Mouse (Mus musculus) neural tube, embryonic 10.5 days (tissue): Measurements from ENCODE around the gene Itpr1.

ENCODE experiments used
- DNase-seq: peaks from one replicate; pipeline ENCODE4 v3.0.0-alpha.2; 2017; ENCODE audit warnings: low spot score; ENCODE audit errors: extremely low spot score

The Itpr1 gene

DNA sequence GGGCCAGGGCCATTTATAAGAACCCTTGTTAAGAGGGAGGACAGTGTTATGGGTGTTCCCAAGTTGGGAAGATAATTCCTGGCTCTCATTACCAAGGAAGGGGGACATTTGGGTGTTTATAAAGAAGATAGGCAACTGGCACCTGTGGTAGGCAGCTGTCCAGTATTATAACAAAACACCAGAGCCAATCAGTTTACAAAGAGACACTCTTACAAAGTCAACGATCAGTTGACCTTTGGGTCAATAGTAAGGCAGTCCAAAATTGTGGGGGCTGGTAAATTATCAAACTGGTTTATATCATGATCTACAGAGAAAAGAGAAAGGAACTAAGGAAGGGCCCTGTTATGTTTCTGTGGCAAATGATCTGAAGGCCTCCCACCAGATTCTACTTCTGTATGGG is 104.1 kb downstream of the Itpr1 start:
- no peak for DNase-seq

DNA sequence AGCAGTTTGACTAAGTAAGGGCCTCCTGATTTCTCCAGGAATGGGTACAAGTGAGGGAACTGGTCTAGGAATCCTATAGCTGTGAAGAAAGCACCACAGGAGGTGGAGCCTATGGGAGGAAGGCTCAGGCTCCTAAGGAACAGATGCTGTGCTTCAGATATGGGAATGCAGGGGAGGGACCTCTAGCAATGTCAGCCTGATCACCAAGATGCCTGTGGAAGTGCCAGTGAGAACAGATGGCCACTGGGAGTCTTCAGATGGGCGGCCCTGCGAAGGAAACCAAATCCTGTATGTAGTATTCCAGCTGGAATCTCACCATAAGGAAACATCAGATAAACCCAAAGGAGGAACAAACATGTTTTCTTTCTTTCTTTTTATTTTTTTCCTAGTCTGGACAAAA is 108.8 kb downstream of the Itpr1 start:
- no peak for DNase-seq

DNA sequence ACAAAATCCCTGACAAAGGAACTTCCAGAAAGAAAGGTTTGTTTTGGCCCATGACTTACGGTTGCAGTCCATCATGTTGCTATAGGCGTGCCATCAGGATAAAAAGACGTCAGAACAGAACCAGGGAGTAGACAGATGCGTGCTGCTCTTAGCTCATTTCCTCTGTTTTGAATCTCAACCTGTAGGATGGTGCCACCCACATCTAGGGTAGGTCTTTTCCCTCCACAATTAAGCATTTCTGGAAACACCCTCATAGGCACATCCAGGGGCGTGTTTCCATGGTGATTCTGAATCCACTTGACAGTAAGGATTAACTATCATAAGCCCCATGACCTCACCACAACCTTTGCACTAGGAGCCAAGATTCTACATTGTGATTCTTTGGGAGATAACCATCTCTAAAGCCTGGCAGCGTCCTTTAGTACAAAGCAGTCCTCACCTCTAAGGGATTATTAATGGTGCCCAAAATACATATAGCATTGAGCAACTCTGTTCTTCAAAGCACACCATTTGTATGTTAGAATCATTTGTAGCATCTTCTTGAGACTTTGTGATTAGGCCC is 111.6 kb downstream of the Itpr1 start:
- DNase-seq, result no peak

DNA sequence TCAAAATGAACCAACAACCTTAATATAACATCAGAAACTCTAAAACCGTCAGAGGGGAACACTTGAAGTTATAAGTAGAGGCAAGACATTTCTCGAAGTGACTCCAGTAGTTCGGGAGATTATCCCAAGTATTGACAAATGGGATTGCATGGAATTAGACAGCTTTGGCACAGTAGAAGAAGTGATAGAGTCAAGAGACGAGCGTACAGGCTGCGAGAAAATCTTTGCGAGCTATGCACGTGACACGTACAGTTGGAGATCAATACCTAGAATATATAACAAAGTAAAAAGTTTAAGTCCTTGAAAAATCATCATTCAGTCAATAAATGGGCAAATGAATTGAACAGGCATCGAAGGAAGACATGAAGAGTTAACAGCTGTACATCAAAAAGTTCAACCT is 112.5 kb downstream of the Itpr1 start:
- no peak for DNase-seq

DNA sequence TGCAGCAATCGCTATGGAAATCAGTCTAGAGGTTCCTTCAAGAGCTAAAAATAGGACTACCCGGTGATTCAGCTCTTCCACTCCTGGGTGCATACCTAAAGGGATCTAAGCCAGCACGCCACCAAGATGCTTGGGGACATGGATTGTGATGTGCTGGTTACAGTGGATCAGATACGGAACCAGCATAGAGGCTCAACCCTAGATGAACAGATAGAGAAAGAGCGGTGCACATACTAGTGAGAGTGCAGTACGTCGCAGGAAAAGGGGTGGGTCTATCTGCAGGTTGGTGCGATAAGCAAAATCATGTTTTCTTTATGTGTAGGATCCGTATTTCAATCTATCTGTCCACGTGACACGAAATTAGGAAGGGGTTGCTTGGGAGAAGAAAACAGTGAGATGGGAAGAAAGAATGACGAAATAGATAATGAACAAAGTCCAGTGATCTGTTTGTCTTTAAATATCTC is 113.1 kb downstream of the Itpr1 start:
- no peak for DNase-seq

DNA sequence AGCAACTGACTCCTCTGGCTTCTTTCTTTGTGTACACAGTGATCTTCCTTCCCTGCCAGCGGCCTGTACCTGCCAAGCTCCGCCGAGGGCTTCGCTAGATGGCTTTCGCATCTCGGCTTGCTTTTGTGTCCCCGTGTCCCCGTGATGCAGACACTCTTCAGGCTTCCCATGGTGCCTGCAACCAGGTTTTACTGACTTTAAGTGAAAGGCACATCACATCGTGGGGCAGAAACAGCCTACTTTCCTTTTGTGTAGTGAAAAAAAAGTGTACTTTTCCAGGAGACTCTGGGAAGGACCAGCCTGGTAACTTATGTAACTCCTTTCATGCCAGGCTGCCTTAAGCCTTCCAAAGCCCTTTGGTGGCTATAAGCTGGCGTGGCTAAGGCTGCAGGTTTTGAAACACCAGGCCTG is 113.9 kb downstream of the Itpr1 start:
- DNase-seq, result no peak

DNA sequence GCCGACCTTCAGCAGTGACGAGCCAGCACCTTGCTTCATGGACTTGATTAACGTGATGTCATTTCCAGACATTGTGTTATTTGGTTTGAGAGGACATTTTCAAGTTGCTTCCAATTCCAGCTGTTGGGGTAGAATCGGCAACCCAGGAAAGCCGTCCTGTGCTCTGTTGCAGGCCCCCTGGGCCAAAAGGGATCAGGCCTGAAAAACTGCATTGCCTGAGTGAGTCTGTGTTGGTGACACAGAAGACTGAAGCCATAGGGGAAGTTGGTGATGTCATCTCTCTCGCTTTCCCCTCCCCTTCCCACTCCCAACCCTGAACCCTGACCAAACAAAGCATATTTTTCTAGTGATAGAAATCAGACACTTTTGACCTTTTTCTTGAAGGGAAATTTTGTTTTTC is 114.7 kb downstream of the Itpr1 start:
- DNase-seq, result no peak

DNA sequence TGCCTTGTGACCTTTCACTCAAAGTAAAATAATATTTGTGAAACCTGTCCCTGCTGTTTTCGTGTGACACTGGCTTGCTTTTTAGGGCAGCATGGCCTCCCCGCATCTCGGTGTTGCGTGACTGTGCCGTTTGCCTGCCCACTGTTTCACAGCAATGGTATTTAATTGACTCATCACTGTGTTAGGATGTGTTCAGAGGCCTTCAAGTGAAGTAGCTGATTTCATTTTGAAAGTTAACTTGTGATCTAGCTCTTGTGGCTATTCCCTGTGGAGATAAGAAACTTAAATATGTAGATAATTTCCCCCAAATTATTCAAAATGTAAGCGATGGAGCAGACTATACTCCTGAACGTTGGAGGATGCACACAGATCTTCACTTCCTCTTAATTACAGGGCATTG is 115.4 kb downstream of the Itpr1 start:
- DNase-seq, result no peak

DNA sequence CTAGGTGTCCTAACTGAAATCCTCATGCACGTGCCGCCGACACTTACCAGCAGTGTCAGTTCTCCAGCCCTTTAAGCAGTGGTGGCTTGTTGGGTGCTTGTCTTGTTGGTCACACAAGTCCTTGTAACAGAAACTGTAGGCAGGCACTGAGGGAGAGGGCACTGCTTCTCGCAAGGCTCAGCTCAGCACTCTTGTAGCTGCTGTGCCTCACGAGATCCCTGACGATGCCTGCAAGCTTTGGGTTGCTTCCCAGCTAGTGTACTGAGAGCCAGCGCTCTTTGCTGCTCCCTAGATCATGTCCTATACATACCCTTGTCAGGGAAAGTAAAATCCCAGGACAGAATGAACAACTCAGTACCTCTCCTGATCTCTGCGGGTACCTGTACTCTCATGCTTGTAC is 117.6 kb downstream of the Itpr1 start:
- DNase-seq, result no peak

DNA sequence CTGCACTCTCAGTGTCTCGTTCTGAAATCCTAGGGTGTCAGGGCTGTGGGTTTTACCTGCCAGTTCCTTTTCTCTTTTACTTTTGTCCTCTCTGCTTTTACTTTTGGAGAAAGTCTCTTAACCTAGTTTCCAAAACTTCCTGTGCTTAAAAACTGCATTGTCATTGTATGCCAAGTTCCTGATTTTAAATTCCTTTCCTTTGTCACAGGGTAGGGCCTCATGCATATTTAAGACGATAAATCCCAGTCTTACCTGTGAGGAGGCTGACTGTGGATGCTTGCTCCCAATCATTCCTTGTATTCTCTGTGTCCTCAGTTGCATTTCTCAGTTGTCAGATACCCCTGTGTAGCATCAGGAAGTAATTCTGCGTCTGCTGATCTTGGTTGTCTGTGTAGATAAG is 118.4 kb downstream of the Itpr1 start:
- DNase-seq, result no peak

DNA sequence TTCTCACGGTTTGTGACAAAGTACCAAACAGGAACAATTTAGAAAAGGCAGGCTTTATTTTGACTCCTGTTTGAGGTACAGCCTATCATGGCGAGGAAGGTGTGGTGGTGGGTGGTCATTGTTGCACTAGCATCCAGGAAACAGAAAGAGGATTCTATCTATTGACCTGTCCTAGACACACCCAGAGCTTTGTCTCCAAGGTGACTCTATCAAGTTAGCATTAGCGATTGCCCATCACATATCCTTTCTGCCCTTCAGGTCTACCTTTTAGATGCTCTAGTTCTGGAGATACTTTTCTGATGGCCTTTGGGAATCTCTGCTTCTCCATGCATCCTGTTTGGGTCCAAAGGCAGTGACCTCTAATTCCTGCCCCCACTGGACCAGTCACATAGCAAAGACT is 121.2 kb downstream of the Itpr1 start:
- no peak for DNase-seq

DNA sequence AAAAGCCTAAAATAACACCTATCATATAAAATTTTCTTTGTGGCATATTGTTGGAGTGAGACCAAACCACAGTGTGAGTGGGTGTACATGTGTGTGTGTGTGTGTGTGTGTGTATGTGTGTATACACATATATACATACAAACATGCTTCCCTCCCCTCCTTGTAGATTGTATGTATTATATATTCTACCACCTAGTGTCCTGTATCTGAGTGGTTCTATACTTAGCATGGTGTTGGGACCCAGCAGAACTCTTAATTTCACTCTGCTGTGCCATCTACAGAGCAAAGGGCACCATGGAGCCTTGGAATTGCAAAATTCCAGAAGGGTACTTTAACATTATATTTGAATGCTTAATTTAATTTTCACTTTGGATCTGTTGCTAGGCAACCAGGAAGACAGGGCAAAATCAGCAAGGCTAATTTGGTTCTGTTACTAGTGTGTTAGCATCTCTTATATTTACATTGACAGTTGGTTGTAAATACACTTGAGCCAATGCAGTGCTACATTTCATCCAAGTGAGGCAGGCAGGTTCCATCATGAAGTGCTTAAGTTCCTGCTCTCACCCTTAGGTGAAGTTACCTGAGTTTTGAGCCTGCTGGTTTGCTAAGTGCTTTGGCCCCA is 122.4 kb downstream of the Itpr1 start:
- no peak for DNase-seq

DNA sequence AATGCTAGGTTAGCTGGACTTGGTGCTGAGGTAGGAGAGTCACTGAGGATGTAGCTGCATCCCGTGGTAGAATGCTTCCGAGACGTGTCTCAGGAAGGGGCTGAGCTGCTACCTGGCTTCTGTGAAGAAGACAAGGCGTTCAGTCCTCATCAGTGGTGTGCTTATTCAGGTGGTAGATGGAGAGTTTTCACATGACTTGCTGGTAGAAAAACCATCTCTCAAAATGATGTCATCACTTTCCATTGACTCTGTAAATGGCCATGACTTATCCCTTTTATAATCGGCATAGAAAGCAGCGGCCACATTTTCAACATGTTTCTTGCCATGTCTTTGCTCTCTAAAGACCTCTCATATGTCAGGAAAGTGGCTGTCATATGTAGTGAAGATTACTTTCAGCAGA is 123.6 kb downstream of the Itpr1 start:
- DNase-seq, result no peak

DNA sequence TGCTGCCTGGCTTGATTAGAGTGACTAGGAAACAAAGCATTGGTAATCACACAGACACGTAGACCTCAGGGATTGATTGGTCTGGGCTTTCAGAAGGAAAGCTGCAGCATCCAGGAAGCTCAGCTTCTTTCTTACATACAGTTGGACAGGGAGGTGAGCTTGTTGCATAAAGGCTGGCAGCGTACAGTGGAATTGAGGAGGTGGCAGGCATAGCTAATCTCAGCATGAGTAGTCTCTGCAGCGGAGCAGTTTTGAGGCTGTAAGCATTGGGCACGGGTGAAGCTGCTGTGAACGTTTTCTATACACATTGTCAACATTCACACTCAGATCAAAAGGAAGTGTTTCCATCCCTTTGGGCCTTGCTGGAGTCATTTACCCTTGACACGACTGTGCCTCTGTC is 124.4 kb downstream of the Itpr1 start:
- no peak for DNase-seq

DNA sequence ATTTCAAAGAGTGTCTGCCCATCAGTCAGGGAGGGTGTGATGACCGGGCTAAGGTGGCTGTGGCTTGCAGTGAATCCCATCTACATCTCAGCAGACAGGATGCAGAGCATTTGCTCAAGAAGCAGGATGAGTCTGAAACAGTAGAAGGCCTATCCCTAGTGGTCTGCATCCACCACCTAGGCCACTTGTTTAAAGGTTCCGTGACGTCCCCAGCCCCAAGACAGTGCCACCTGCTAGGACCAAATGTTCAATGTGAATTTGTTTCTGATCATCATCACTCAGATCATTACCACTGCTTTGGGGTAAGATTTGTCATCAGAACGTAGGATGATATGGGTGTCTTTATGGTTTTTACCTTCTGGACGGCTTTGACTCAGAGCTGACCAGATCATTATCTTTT is 125.5 kb downstream of the Itpr1 start:
- no peak for DNase-seq

DNA sequence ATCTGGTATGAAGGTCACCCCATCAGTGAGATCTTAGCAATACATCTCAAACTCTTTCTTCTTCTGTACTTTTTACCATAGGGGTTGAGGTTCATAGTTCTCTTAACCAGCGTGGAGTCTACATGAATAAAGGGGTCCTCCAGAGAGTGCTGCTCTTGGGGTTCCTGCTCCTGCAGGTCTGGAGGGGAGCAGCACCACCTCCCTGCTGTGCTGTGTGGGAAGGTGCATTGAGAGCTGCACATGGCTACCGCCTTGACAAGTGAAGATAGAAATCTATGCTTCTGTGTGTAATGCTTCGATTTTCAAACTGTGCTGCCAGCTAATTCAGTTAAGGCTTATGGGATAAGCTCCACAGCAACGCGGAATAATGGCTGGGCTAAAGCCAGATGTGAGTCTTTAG is 130.1 kb downstream of the Itpr1 start:
- no peak for DNase-seq

DNA sequence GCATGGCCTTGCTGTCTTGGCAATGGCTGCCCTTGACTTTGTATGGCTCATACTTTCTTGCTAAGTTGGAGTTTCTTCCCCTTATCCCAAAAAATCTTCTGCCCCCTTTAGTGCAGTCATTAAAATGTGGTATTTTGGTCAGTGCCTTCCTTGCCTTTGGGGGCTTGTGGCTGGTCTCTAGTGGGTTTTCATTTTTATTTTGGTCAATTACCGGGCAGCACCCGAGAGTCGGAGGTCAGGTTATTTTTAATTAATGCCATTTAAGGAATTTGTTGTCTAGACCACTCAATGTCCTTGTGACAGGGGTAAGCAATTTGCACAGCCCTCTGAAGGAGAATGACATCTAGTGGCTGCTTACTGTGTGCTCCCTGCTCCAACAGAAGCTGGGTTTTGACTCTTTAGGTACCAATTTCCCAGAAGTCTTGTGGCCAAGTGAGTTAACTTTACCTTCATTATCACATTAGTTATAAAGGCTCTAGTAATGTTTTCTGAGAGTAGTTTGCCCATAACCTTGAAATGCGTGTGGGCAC is 130.9 kb downstream of the Itpr1 start:
- no peak for DNase-seq

DNA sequence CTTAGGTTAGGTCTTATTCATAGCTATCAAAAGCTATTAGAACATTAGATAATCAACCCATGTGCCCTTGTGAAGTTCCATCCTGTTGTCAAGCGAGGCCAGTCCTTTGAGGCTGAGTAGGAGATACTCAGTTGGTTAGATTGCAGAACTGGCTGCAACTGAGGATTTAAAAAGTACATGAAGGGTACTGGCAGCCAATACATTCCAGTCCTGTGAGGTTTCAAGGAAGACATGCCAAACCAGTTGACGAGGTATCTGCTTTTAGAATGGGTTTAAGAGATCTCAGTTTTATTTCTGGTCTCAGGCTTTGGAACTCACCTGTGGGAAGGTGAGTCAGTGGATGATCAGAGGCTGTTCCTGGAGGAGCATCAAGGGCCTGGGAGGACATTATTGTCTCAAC is 137.9 kb downstream of the Itpr1 start:
- no peak for DNase-seq

DNA sequence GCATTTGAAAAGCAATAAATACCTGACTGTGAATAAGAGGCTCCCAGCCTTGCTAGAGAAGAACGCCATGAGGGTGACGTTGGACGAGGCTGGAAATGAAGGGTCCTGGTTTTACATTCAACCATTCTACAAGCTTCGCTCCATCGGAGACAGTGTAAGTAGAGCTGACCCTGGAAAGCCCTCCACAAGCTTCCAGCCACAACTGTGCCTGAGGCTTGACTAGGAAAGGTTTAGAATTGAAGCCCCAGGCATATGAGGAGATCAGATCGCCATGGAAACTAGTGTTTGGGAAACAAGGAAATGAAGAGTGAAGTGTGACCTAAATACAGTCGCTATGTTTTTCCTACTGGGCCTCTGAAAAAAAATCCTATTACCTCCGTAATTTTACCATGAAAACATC is 139.1 kb downstream of the Itpr1 start:
- no peak for DNase-seq

DNA sequence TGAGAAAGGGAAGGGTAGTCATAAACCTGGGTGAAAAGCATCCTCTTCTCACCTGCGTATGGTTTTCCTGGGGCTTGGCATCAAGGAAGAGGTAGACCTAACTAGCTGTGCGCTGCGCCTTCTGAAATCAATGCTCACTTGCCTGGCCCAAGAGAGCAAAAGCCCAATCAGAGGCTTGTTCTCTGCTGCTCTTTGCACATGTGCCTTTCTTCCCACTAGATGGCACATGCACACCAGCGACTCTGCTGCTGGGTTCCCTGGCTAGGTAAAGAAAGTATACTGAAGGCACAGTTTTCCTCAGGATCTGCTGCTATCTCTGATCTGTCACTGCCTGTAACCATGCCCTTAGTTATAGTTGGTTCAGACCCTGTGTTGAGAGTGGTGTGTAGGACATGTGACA is 154.5 kb downstream of the Itpr1 start:
- no peak for DNase-seq

DNA sequence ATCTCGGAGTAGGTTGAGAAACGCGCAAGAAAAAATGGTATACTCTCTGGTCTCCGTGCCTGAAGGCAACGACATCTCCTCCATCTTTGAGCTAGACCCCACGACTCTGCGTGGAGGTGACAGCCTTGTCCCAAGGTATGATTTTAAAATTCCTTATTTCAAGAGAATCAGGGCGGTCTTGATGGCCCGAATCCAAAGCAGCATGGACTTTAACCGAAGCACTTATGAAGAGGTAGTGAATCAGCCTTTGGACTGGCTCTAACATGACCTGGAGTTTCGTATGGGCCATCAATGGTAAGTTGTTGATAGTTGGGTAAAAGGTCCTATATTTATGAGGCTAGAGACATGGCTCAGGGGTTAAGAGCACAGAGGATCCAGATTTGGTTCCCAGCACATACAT is 156.1 kb downstream of the Itpr1 start:
- DNase-seq, result no peak

DNA sequence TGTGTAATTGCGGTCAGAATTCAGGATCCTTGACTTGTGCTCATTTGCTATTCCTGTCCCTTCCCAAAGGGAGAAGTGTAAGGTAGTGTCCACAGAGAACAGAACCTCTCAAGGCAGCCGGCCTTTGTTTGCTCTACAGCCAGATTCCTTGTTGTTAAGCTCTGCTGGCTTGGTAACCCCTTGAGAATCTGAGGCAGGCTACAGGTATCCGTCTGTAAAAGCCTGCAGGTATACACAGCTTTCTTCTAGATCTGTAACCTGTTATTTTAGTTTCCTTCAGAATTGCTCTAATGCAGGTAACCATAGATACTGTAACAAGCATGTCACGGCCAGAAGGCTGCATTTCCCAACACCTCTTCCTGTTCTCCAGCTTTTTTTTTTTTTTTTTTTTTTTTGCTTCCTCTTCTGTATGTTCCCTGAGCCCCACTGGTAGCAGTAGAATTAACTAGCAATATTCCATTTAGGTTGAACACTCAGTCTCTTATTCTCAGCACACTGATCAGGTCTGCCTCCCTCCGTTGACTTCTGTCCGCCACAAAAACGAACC is 158.5 kb downstream of the Itpr1 start:
- DNase-seq, result no peak

DNA sequence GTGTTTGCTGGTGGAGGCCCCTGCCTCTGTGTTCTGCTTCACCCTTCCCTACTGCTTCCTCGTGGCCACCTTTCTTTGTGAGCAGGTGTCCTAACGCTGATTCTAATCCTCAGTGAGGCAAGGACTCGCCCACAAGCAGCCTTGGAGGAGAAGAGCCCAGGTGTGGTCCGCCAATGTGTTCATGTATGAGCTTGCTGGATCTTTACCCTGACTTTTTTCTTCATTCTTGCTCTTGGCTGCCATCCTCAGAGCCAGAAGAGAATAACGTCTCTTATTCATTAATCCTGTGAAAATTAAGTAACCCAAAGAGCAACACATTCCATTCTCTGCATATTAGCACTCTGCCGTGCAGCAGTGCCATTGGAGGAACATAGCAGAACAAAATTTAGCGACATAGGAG is 161.1 kb downstream of the Itpr1 start:
- no peak for DNase-seq
